Mouse (Mus musculus) adrenal gland (tissue): ENCODE results near the gene Rasgef1b.

Experiments used
- intact Hi-C: fragments of 180-260 bp; cut with DNase I; formaldehyde crosslinking; loops from one replicate; pipeline ENCODE4 v1.15.1; 2025

Gene Rasgef1b

DNA sequence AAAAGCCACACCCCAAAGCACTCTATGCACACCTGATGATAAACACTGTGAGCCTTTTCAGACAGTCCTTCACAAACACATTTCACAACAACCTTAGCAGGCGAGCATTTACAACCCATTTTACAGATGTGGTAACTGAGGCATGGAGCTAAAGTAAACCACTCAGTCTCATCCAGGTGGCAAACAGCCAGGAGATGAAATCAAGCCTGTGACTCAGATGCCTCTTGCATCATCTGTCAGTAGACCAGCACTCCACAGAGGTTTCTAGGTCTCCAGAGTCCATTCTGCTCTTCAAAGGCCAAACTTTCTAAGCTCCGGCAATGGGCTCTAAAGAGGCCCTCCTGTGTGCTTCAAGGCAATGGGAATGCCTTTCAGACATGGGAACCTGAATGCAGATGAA, 396.8 kb downstream of the Rasgef1b start:
- intact Hi-C loops, result no loop called here

DNA sequence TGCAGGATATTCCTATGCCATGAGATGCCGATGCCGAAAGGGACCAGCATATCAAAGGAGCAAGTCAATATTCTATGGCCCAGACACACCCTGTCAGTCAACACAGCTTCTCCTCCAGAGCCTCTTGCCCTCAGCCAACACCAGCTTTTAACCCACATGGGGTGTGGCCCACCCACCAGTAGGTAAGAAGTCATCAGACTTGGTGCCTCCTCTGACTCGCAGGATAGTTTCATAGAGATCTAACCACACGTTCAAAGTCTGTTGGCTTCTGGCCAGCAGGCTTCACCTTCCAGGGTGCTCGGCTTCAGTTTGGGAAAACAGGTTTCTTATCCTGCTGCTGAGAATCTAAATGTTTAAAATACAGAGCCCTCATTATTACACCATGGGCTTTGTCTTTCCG, 399.8 kb downstream of the Rasgef1b start:
- intact Hi-C loops, result loop anchor here (5.0 kb wide), 1 partner anchor 77 kb away; no protein-coding TSS in a partner anchor

DNA sequence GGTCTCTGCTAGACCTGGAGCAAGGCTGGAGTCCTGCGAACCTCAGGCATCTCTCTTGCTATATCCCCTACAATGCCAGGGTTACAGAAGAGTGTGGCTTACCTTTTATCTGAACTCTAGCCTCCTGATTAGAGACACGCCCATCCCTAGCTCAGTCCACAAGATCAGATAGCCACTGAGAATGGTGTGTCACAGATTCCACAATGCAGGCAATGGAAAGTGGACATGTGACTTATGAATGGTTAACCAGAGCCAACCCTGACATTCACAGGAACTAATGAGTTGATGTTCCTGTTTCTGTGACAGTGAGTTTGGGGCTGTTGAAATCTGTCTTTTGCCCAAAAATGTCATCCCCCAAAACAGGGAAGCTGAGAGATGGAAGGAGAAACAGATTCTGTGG, 401.8 kb downstream of the Rasgef1b start:
- intact Hi-C loops, result loop anchor here (5.0 kb wide), 1 partner anchor 75 kb away; no protein-coding TSS in a partner anchor

DNA sequence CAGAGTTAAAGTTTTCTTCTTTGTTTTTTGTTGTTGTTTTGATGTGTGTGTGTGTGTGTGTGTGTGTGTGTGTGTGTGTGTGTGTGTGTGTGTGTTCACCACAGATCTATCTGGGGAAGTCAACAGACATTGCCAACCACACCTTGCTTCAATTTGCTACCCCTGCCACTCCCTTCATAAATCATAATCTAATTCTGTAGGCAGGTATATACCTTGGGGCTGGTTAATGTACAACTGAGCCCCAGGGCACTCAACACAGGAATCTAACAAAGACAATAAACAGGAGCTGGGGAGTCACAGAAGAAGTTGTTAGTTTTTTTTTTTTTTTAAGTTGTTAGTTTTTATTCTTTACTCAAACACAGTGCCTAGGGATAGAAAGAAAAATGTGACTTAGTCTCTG, 403.6 kb downstream of the Rasgef1b start:
- intact Hi-C loops, result loop anchor here (5.0 kb wide), 1 partner anchor 73 kb away; no protein-coding TSS in a partner anchor

DNA sequence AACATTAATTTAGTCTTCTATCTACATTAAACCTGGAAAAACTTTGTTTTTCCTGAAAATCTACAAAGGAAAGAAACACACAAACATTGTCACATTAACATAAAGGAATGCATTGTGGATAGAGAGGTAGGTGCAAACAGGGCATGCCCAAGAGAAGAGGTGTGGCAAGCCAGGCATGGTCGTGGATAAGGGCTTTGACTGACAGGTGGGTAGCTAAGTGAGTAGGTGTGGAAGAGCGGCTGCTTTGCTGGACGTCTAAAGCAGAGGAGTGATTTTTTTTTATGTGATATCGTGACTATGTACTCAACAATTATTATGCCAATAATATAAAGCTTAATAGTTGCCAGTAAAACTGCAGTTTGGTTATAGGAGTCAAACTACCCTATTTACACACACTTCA, 408.1 kb downstream of the Rasgef1b start:
- intact Hi-C loops, result no loop called here

DNA sequence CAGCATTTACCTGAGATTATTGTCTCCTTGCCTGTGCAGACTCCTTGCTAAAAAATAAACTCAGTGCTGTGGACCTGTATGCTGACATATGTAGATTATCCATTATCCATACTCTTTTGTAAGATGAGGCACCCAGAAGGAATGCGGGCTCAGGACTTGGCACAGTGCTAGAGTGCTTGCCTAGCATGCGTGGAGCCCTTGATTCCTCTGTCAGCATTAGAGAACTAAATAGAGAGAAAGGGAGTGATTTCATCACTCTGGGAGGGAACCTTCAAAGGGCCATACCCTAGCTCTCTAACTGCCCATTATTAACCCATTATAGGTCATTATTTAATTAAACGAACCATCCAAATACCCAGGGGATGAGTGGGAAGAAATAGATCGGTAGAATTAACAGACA, 430.9 kb downstream of the Rasgef1b start:
- intact Hi-C loops, result no loop called here

DNA sequence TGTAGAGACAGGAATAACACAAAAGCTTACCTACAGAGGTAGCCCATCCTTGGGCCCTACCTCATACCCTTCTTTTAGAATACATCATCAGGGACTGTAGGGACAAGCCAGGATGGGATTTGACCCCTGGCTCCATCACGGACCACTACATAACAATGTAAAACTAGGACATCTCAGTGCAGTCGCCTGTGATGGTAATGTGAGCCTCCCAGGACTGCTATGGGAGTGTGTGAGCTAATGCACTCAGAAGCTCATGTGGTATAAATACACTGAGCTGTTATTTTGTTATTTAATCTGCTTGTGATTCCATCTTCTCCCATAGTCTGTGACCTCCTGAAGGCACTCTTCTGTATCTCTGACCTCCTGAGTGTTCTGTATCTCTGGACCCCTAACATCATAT, 432.5 kb downstream of the Rasgef1b start:
- intact Hi-C loops, result no loop called here

DNA sequence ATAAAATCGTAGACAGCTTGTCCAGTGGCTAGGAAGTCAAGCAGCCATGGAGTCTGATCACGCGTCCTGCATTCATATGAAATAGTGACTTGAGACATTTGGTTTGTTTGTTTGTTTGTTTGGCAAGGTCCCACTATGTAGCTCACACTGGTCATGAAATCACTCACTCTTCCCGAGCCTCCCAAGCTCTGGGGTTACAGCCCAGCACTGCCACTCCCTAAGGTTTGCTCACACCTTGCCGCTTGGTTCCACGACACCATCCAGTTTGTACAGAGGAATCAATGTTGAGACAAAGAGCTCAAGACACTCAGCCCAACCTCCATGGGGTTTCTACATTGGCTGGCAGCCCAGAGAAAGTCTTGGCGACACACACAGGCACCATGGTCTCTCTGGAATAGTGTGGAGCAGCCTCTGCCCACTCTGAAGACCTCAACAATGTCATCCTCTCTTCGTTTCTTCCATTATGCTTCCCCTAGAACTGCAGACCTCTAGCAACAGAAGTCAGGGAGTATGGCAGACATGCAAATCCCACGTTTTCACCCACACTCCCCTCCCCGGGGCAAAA, 436.5 kb downstream of the Rasgef1b start:
- intact Hi-C loops, result no loop called here

DNA sequence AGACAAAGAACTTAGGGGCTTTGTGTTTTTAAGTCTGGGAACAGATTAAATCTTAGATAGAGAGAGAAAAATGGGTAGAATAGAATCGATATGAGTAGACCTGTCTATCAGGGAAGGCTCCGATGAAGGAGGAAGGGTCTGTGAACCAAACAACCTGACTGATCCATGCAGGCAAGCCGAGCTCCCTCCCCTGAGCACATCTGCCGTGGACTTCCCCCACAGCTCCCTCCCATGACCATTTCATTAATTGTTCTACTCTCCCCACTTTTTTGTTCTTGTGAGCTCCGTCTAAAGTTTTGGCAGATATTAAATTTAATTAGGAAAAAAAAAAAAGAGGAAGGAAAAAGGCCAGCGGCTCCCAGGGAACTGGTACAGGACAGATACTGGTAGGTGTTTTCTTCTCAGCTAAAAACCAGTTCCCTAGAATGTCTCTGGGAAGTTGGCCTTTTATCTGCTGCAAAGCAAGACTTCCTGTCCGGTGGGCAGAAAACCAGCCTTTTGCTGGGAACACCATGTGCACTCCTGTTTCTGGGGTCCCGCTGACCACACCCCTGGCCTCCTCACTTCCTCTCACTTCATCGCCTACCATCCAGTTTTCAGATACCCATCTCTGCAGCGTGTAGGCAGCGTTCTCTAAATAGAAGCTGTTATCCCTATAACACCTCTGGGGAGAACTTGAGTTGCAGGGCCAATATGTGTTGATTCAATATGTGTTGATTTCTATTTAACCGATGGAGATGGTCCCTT, 437.6 kb downstream of the Rasgef1b start:
- intact Hi-C loops, result no loop called here

DNA sequence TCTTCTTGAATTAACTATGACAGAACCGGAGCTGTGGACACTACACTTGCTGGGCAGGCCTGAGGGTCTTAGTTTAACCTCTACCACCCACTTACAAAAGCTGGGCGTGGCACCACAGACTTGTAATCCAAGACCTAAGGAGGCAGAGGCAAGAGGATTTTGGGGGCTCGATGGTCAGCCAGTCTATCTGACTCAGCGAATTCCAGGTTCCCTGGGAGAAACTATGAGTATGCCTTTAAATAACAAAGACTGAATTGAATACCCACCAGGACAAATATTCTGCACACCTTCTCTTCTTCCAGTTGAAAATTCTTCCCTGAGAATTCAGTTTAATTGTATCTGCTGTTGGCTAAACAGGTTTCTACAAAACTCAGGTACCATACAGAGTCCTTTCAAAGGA, 440.6 kb downstream of the Rasgef1b start:
- intact Hi-C loops, result no loop called here

DNA sequence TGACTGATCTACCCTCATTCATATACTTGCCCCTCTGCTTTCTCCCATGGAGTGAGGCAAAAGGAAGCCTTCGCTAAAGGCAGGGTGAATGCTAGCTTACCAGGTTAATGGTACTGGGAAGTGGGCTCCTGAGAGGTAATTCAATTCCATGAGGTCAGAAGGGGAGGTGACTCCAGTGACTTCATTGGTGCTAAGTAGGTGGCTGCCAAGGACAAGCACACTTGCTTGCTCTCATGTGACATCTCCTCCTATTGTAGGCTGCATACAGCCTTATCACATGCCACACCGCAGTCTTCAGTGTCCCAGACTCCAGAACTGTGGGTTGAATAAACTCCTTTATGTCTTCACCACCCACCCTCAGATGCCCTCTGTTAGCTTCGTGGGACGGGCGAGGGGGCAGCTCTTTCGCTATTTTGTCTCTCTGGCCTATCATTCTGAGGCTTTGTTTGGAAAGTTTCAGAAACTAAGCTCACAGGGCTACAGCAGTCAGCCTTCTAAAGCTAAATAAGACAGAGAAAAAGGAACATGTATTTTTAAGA, 441.1 kb downstream of the Rasgef1b start:
- intact Hi-C loops, result no loop called here

DNA sequence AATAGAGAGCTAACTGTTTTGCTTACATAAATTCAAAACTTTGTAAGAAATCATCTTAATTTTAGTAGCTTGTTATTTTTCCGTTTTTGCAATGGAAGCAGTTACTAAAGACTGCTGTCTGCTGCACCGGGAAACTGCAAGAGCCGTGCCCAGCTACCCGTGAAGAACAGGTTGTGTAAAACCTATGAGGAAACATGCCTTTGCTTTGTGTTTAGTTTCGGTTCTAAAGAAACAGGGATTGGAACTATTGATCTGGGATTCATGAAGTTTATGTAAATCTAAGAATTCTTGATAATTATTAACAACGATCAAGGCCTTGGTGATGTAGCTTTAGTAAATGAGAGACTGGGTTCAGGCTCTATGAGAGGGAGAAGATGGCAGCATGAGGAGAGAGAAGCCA, 442.3 kb downstream of the Rasgef1b start:
- intact Hi-C loops, result no loop called here

DNA sequence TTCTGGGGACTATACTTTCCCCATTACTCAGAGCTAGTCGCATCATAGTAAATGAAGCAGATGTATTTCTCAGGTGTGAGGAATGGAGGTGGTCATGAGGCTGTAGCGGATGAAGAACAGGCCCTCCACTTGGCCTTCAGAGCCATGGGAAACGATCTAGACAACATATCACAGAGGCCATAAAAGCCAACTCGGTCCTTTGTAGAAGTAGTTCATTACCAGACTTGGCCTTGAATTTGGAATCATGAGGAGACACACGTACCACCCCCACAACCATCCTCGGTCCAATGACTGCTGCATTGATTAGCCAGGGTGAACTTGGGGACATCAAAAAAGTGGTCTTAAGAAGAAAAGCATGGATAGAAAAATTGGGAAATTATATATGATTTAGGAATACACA, 442.8 kb downstream of the Rasgef1b start:
- intact Hi-C loops, result no loop called here

DNA sequence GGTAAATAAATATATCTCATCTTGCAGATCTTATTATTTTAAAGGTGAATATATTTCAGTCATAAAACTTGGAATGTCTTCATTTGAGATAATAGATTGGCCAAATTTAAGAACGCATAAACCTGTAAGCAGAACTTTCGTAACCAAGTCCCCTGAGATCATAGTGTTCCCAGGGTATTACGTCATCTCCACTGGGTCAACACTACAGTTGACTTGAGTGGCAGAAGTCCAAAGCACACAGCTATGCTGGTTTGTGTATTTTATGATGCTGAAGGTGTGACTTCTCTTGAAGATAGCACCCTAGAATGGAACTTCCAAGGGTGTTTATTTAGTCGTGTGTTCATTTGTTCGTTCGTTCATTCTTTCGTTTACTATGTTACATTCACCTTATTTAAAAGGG, 444.5 kb downstream of the Rasgef1b start:
- intact Hi-C loops, result no loop called here

DNA sequence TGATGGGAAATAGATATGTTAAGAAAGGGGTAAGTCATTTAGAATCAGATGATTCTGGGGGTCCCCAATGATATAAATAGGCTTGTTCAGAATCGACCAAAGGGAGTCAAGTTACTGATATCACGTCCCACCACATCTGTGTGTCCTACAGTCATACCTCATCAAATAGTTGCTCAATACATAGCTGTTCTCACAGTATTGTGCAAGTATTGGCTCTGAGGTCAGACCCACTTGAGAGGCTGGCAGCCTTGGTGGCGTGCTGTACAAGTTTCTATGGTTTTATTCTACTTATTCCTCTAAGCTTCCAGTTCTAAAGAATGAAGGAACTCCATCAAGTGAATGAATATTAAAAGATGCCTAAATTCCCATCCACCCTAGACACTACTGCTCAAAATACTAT, 445.2 kb downstream of the Rasgef1b start:
- intact Hi-C loops, result no loop called here

DNA sequence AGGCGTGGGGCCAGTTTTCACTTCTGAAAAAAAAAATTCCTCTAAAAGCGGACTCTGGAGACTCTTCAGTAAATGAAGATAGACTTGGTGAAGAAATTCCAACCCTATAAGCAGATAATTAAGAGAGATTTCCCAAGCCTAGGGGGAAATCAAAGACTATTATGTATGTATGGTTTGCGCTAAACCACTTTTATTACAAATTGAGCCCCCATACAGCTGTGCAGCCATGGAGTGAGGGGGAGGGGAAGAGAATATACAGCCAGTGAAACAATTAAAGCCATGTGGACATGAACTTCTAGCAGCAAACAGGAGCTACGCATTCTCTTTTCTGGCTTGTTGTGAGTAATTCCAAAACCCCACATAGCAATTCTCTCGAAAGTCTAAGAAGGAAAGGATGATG, 448.3 kb downstream of the Rasgef1b start:
- intact Hi-C loops, result no loop called here

DNA sequence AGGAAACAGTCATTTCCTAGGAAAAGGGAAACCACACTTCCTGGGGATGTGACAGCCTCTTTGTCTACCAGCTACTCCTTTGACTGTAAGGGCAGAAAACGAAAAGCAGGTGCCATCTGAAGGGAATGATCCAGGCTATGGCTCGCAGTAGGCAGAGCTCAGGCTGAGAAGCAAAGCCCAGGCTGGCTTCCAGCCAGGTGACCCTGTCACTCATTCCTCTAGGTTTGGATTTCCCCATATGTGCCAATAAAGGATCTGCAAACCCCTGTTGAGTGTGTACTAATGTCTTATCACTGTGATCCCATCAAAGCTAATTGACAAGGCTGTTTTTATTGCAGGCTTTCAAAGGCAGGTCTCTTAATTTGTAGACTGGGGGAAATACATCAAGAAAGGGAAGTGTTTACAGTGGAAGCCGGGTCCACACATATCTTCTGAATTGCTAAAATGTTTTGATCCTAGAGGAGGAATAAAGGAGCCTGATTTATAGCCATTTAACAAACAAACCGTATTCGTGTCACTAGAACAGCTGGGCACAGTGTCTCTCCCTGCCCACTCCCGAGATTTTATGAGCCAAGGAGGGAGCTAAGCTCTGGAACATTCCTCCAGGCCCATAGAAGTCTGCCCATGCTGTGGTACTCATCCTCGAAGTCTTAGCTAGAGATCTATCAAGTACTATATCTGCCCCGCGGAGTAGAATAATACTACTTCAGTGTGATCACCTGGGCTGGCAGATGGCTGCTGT, 449.7 kb downstream of the Rasgef1b start:
- intact Hi-C loops, result no loop called here

DNA sequence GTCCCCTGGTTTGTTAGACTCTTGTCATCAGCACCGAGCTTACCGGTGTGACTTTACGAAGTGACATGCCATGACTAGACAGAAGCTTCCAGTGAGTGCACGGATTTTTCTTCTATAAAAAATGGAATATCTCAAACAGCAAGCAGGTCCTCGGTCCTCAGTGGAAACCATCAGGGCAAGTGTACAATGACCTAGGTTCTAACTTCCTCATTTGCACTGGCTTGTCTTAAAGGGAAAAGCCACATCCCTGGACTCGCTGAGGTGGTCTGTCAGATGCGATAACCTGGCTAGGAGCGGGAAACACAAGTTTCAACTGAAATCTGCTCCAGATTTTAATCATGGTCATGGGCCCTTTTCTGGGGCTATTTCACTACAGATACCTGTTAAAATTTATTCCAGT, 450.5 kb downstream of the Rasgef1b start:
- intact Hi-C loops, result no loop called here

DNA sequence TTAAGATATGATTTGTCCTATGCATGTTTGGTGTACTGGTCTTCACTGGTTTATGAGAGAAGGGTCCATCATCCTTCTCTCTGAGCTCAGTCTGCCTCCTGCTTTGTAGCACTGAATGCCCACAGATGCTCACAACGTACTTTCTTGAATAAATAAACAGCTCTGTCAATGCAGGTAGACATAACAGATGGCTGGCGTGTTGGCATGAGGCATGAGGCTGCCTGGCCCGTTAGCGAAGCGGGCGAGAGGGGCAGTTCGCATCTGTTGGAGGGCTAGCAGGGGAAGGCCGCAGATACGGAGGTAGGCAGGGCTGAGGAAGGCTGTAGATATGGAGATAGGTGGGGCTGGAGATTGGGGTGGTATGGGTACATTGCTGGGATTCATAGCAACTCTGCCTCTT, 451.3 kb downstream of the Rasgef1b start:
- intact Hi-C loops, result no loop called here

DNA sequence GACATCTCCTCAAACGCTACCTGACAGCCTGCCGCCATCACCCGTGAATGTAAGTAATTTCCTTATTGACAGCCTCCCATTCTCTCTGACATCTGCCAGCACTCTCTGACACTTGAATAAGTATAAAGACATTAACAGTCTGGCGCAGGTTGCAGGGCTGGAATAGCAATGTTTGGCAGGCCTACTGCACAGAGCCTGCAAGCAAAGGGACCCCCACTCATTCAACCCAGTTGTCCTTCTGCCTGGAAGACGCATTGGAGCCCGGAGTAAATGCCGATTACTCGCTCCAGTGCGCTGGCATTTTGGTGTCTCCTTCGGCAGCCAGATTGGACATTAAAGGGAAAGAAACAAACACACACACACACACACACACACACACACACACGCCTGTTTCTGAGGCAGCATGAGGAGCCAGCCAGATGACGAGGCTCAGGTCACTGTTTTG, 454.7 kb downstream of the Rasgef1b start:
- intact Hi-C loops, result no loop called here

DNA sequence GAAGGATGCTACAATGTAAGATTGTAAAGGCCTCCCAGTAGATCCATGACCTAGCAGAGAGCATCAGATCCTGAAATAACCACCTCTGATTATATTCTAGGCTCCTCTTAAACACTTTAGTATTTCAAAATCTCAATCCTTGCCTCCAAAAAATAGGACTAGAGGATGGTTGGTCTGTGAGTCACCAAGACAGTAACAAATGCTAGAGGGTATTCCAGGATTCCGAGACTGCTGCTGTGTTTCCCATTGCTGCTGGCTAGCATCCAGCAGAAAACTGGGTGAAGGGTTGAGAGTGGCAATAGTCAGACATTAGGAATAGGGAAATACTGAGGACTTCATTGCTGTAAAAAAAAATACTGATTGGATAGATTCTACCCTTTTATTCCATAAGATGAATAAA, 457.3 kb downstream of the Rasgef1b start:
- intact Hi-C loops, result no loop called here

DNA sequence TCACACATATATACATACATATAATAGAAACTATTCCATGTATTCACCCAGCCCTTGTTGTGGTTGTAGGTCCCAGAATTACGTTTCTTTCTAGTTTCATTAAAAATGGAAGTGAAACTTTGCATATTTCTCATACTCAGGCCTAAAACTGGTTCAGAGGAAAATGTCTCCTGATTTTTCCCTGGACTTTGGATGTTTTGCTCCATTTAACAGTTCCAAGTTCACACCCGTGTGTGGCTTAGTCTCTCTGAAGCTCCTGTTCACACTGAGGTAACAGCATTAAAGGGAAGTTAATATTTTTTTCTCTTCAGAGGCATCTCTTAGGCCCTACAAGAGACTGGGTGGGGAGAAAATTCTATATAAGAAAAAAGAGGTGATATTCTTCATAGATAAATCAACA, 459.7 kb downstream of the Rasgef1b start:
- intact Hi-C loops, result no loop called here
